Mouse (Mus musculus) hindbrain, embryonic 14.5 days (tissue): ENCODE results near the gene Nptx1. TPM values are rescaled to one million over a fixed set of nuclear protein-coding genes. Genes with fewer than 3 reads are reported as not detected.

Experiments used
- ATAC-seq: fragments of 200-750 bp; cut with Nextera tagmentation; 2 replicates; pipeline ENCODE4 v1.8.0; 2017; ENCODE audit warnings: moderate number of reproducible peaks, mild to moderate bottlenecking, moderate TSS enrichment, moderate library complexity; ENCODE audit not compliant: low FRiP score
- DNase-seq: peaks from one replicate; pipeline ENCODE4 v3.0.0-alpha.2; 2015; ENCODE audit warnings: low spot score
- H3K27ac ChIP-seq: fragments of 300-500 bp; sonication (generic); 2 replicates; pipeline ENCODE4 v1.5.1; 2014; ENCODE audit warnings: mild to moderate bottlenecking, moderate library complexity
- H3K27me3 ChIP-seq: fragments of 300-500 bp; sonication (generic); 2 replicates; pipeline ENCODE4 v1.6.1; 2014; ENCODE audit warnings: mild to moderate bottlenecking, low read length, mixed read lengths; ENCODE audit not compliant: control insufficient read depth, insufficient read depth
- H3K36me3 ChIP-seq: fragments of 300-500 bp; sonication (generic); replicated peaks from 2 replicates; pipeline ENCODE4 v1.6.1; 2014; ENCODE audit not compliant: control insufficient read depth, insufficient read depth
- H3K4me1 ChIP-seq: fragments of 300-500 bp; sonication (generic); replicated peaks from 2 replicates; pipeline ENCODE4 v1.6.1; 2014; ENCODE audit warnings: antibody characterized with exemption, low read length, mixed read lengths; ENCODE audit not compliant: control insufficient read depth, insufficient read depth
- H3K4me2 ChIP-seq: fragments of 300-500 bp; sonication (generic); replicated peaks from 2 replicates; pipeline ENCODE4 v1.6.1; 2014; ENCODE audit warnings: mild to moderate bottlenecking, moderate library complexity
- H3K4me3 ChIP-seq: fragments of 300-500 bp; sonication (generic); replicated peaks from 2 replicates; pipeline ENCODE4 v1.5.1; 2014; ENCODE audit warnings: mild to moderate bottlenecking, low read length
- H3K9ac ChIP-seq: fragments of 300-500 bp; sonication (generic); 2 replicates; pipeline ENCODE4 v1.6.1; 2014
- H3K9me3 ChIP-seq: fragments of 300-500 bp; sonication (generic); 2 replicates; pipeline ENCODE4 v1.6.1; 2016; ENCODE audit warnings: low read length; ENCODE audit not compliant: control insufficient read depth
- WGBS: fragments of 180-500 bp; shearing (Covaris S2); extraction: QIAGEN DNeasy Blood & Tissue Kit; methylation state at CpG from one replicate; pipeline ENCODE4 v1.1.7; 2014; 5-methylcytosine and 5-hydroxymethylcytosine counted together
- polyA plus RNA-seq: library from polyadenylated mRNA; unstranded; fragments of >200 nt; fragmentation: Nextera tagmentation; extraction: Ambion mirVana; gene quantifications from 2 replicates; pipeline ENCODE4 v1.2.1, GENCODE M21; 2014

Nptx1 gene
- polyA plus RNA-seq, 1 experiment from 2014 or later = 17.4 TPM

- ATAC-seq = peak; percentile 96
- under 1% methylated on average over 66 of the region's 66 CpGs for WGBS
- H3K36me3 ChIP-seq = 0 out of 2 replicates have a peak, but pooled peaks cover under 1% of the 10 kb centered on the region
These were observed 56.5 kb downstream of the Nptx1 start, which contains the start of gene Endov for GRCm38 (mm10) chr11:119490861-119491689. TSS of gene Endov (plus strand) at chr11:119491347.

More at GRCm38 (mm10) chr11:119490861-119491689, 56.5 kb downstream of the Nptx1 start, which contains the start of gene Endov:
- H3K9ac ChIP-seq = peak within 1 kb of the TSS; percentile 95
- H3K4me2 ChIP-seq = peak within 1 kb of the TSS; percentile 95
- peak within 1 kb of the TSS; percentile 81 for H3K4me3 ChIP-seq
- peak; percentile 100 for DNase-seq
- H3K4me1 ChIP-seq = peaks cover 15% of the 10 kb centered on the region
- peak within 1 kb of the TSS; percentile 91 for H3K27ac ChIP-seq
- no peaks in the 10 kb centered on the region for H3K27me3 ChIP-seq
- H3K9me3 ChIP-seq = no peaks in the 10 kb centered on the region

Other genes with a start within 250 kb of the Nptx1 start
- 223 and 243 TPM in 2 replicates for gene Eif4a3, start 247.7 kb downstream of the Nptx1 start, polyA plus RNA-seq
- 0.16 and 0.18 TPM in 2 replicates for gene Card14, start 240.0 kb downstream of the Nptx1 start, polyA plus RNA-seq
- gene Sgsh, start 192.2 kb downstream of the Nptx1 start, polyA plus RNA-seq = 3.4 and 5.1 TPM in 2 replicates
- gene Slc26a11, start 192.2 kb downstream of the Nptx1 start, polyA plus RNA-seq = 5.0 and 6.0 TPM in 2 replicates
- gene Rnf213, start 154.7 kb downstream of the Nptx1 start, polyA plus RNA-seq = 1.5 and 2.2 TPM in 2 replicates
- 11.4 and 15.9 TPM in 2 replicates for gene Endov, start 56.4 kb downstream of the Nptx1 start, polyA plus RNA-seq
- gene Rptor, start 55.2 kb upstream of the Nptx1 start, polyA plus RNA-seq = 12.3 and 13.2 TPM in 2 replicates